Mouse (Mus musculus): ENCODE measurements around the gene Ppt1.

Ppt1 gene

DNA sequence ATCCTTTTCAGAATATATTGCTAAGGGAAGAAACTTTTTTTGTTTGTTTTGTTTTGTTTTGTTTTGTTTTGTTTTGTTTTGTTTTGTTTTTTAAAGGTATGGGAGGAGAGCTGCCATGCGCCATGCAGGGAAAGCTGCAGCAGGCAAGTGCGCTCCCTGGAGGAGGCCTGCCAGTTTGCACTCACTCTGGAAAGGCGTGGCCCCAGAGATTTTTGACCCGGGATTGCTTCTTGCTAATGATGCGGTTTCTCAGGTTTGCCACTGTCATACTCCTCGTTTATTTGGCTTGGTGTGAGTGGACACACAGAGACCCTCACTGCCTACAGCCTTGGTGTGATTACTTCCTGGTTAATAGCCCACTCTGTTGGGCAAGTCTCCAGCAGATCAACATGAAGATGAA is 66.1 kb downstream of the Ppt1 start:
- in situ Hi-C loops (cut with MboI; ENCODE audit: low sequenced_read_pairs), result loop anchor here (10.0 kb wide), 1 partner anchor 173 kb away; no protein-coding TSS in a partner anchor

DNA sequence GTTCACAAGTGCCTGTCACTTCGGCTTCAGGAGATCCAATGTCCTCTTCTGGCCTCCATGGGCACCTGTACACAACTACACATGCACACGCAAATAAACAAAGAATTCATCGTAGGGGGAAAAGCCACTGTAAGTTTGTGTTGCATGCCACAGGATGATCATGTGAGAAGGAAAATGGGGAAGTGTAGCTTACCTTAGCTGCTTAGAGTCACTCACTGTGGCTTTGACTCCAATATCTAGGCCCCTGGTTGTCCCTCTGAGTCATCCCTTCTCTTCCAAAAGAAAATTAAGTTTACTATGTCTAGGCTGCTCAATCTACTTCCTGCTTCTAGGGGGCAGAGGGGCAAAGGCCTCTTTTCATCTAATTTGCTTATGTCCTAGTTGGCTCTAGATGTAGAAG is 67.7 kb downstream of the Ppt1 start:
- in situ Hi-C loops (cut with MboI; ENCODE audit: low sequenced_read_pairs), result loop anchor here (10.0 kb wide), 1 partner anchor 171 kb away; no protein-coding TSS in a partner anchor

DNA sequence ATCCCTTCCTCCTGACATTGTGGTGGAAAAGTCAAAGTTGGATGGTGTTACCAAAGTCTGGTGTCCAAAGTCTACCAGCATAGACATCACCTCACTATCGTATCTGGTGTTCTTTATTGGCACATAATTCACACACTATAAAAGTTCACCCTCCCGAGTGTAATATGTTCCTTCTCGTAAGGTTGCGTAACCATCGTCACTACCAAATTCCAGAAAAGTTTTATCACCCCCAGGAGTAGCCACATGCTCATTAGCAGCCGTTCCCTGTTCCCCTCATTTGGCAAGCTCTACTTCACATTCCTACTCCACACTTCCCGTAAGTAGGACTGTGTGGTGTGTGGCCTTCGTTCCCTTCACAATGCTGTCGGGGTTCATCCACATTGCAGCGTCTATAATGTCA is 69.3 kb downstream of the Ppt1 start:
- in situ Hi-C loops (cut with MboI; ENCODE audit: low sequenced_read_pairs), result loop anchor here (10.0 kb wide), 1 partner anchor 169 kb away; no protein-coding TSS in a partner anchor
